Mouse (Mus musculus) neural tube, embryonic 10.5 days (tissue): ENCODE results near the gene Tas2r105.

ENCODE experiments used
- DNase-seq: peaks from one replicate; pipeline ENCODE4 v3.0.0-alpha.2; 2017; ENCODE audit warnings: low spot score; ENCODE audit errors: extremely low spot score

Gene Tas2r105

GRCm38 (mm10) chr6:131687395-131687794, at the start of gene Tas2r105:
TSS of gene Tas2r105 (minus strand) at chr6:131687495.
- DNase-seq = no peak

GRCm38 (mm10) chr6:131712803-131713202, 25.5 kb upstream of the Tas2r105 start:
- no peak for DNase-seq

GRCm38 (mm10) chr6:131689963-131690362, 2.7 kb upstream of the Tas2r105 start, which contains the start of gene Tas2r114:
TSS of gene Tas2r114 (minus strand) at chr6:131690063.
- DNase-seq = no peak

GRCm38 (mm10) chr6:131685644-131686043, 1.7 kb downstream of the Tas2r105 start, which contains the start of gene Tas2r104:
TSS of gene Tas2r104 (minus strand) at chr6:131685744.
- DNase-seq = no peak

GRCm38 (mm10) chr6:131678786-131679185, 8.5 kb downstream of the Tas2r105 start, which contains the start of gene Tas2r106:
TSS of gene Tas2r106 (minus strand) at chr6:131678886.
- DNase-seq = no peak

GRCm38 (mm10) chr6:131660049-131660448, 27.2 kb downstream of the Tas2r105 start, which contains the start of gene Tas2r107:
TSS of gene Tas2r107 (minus strand) at chr6:131660149.
- DNase-seq = no peak
